Mouse (Mus musculus) liver, adult 2 months (tissue): ENCODE measurements around the gene B3gnt3.

Experiments used
- CTCF ChIP-seq: fragments of 200-500 bp; IDR thresholded peaks from 2 replicates; pipeline ENCODE4 v1.5.1; 2011; ENCODE audit warnings: low read depth, low read length, control low read depth
- POLR2A ChIP-seq: fragments of 200-500 bp; IDR thresholded peaks from 2 replicates; pipeline ENCODE4 v1.6.1; 2011; ENCODE audit warnings: low read length, control low read depth; ENCODE audit not compliant: insufficient read depth; ENCODE audit errors: extremely low read depth

DNA sequence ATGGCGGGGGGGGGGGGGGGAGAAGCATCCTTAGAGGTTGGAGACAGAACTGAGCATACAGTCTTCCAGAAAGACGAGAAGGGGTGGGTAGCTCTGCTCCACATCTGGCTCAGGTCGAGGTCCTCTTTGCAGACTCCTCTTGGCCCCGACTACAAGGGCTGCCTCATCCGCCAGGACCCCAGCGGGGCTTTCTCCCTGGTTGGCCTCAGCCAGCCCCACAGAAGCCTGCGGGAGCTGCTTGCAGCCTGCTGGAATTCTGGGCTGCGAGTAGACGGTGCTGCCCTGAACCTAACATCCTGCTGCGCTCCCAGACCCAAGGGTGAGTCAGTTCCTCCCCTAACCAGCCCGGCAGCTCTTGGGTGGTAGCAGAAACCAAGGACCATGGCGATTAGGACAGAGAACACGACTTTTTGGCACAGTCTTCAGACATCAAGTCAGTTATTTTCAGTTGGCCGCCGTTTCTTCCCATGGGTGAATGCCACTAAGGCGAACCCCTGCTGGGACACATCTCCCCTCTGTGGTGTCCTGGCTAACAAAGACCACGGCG lies 20.1 kb downstream of the B3gnt3 start:
- no peak for TF ChIP-seq CTCF
- TF ChIP-seq POLR2A: no peak
